Mouse (Mus musculus) bone marrow macrophage, adult 2 months (primary cell): ENCODE results near the gene Rps6ka5.

ENCODE experiments used
- CTCF ChIP-seq: IDR thresholded peaks from 2 replicates; pipeline ENCODE4 v1.5.1; 2012; ENCODE audit warnings: low read depth, mild to moderate bottlenecking, low read length, moderate library complexity
- POLR2A ChIP-seq: IDR thresholded peaks from 2 replicates; pipeline ENCODE4 v1.6.1; 2012; ENCODE audit warnings: mild to moderate bottlenecking, low read depth, low read length, borderline replicate concordance

GRCm38 (mm10) chr12:100544194-100544567, 182.6 kb downstream of the Rps6ka5 start:
- TF ChIP-seq POLR2A = no peak
- no peak for TF ChIP-seq CTCF
